Mouse (Mus musculus) limb, embryonic 10.5 days (tissue): ENCODE data around the gene Bmpr1a. TPM values are rescaled to one million over a fixed set of nuclear protein-coding genes. Genes with fewer than 3 reads are reported as not detected.

ENCODE experiments used
- DNase-seq: peaks from one replicate; pipeline ENCODE4 v3.0.0-alpha.2; 2017; ENCODE audit warnings: low spot score
- H3K27ac ChIP-seq: fragments of 300-500 bp; sonication (generic); 2 replicates; pipeline ENCODE4 v1.5.1; 2016; ENCODE audit warnings: mild to moderate bottlenecking
- H3K27me3 ChIP-seq: fragments of 300-500 bp; sonication (generic); 2 replicates; pipeline ENCODE4 v1.6.1; 2016; ENCODE audit warnings: low read depth, mild to moderate bottlenecking; ENCODE audit not compliant: poor library complexity, severe bottlenecking
- H3K36me3 ChIP-seq: fragments of 300-500 bp; sonication (generic); 2 replicates; pipeline ENCODE4 v1.6.1; 2016; ENCODE audit warnings: mild to moderate bottlenecking, moderate library complexity
- H3K4me1 ChIP-seq: fragments of 300-500 bp; sonication (generic); 2 replicates; pipeline ENCODE4 v1.6.1; 2016
- H3K4me3 ChIP-seq: fragments of 300-500 bp; sonication (generic); 2 replicates; pipeline ENCODE4 v1.5.1; 2016; ENCODE audit warnings: mild to moderate bottlenecking, moderate library complexity
- H3K9me3 ChIP-seq: fragments of 300-500 bp; sonication (generic); replicated peaks from 2 replicates; pipeline ENCODE4 v1.6.1; 2016; ENCODE audit warnings: mild to moderate bottlenecking
- WGBS: fragments of 180-500 bp; shearing (Covaris S2); methylation state at CpG from one replicate; pipeline ENCODE4 v1.1.7; 2016; 5-methylcytosine and 5-hydroxymethylcytosine counted together
- polyA plus RNA-seq: library from polyadenylated mRNA; unstranded; fragments of >200 nt; fragmentation: Nextera tagmentation; extraction: Ambion mirVana; gene quantifications from 2 replicates; pipeline ENCODE4 v1.2.1, GENCODE M21; 2016

The Bmpr1a gene
- polyA plus RNA-seq, 1 experiment from 2014 or later = 58.5 TPM

DNA sequence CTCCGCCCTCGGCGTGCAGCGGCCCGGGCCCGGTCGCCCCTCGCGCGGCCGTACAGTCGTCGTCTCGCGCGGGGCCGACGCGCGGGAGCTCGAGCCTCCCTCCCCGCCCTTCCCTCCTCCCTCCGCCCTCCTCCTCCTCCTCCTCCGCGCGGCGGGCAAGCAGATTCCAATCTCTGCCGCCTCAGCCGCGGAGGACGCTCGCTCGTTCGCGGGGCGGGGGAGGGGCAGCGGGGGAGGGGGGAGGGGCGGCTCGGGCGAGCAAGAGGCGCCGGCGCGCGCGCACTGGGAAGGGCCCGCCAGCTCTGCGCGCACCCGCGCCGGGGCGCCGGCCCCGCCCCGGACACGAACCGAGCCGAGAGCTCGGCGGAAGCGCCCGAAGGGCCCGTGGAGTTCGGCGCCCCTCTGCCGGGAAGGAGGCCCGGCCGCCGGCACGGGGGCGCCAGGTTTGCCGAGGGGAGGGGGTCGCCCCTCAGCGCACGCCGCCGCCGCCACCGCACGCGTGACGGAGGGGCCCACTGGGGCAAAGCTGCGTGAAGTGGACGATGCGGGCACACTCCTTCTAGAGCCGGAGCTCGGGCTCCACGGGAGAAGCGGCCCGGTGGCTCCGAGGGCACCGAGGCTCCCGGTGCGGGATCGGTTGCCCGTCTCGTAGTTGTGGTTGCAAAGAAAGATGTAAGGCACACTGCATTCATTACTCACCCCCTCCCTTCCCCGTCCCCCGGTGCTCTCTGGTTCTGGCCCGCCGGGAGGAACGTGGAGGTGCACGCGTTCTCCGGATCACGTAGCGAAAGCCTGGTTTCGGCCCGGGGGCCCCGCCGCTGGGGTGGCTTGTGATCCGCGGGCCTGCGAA lies 441 bp downstream of the Bmpr1a start:
- peaks cover 10% of the 10 kb centered on the region; the same call in 1 of the 2 replicates for H3K27me3 ChIP-seq
- peak overlapping the region; percentile 100 for H3K27ac ChIP-seq
- DNase-seq = peak; percentile 94
- WGBS = under 1% methylated on average over 101 of the region's 115 CpGs
- H3K9me3 ChIP-seq = no peaks in the 10 kb centered on the region
- peaks cover 27% of the 10 kb centered on the region for H3K4me1 ChIP-seq
- H3K36me3 ChIP-seq = no peaks in the 10 kb centered on the region
- H3K4me3 ChIP-seq = peak overlapping the region; percentile 92

- Histone ChIP-seq H3K27me3 (peaks cover 10% of the 10 kb centered on the region; the same call in 1 of the 2 replicates), H3K36me3 (no peaks in the 10 kb centered on the region), H3K9me3 (no peaks in the 10 kb centered on the region), H3K4me3 (peak overlapping the region; percentile 92), H3K4me1 (peaks cover 32% of the 10 kb centered on the region), H3K27ac (peak overlapping the region; percentile 100)
- under 1% methylated on average over 76 of the region's 77 CpGs for whole genome bisulfite sequencing
- peak; percentile 76 for DNase-seq
These were observed 1.2 kb downstream of the Bmpr1a start for GRCm38 (mm10) chr14:34501804-34502474.

DNA sequence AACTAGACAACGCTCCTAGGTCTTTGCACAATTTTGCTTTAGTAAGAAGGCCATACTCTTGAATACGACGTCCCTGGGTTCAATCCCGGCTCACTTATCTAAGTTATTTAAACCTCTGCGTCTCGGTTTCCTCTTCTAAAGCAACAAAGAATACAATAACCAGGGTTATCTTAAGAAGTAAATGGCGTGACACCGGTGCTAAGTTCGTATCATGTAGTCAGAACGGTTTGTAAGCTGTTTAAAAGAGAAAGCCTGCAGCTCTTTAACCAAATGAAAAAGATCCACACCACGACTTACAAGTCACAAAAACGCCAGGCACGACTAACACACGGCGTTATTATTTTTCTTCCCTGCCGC lies 1.7 kb downstream of the Bmpr1a start:
- Histone ChIP-seq H3K27me3 (peaks cover 6% of the 10 kb centered on the region; the same call in 1 of the 2 replicates), H3K4me3 (peak overlapping the region; percentile 92), H3K9me3 (no peaks in the 10 kb centered on the region), H3K4me1 (peaks cover 36% of the 10 kb centered on the region), H3K27ac (peak overlapping the region; percentile 100), H3K36me3 (no peaks in the 10 kb centered on the region)
- 0% methylated on average over 16 of the region's 16 CpGs for WGBS
- DNase-seq = no peak

DNA sequence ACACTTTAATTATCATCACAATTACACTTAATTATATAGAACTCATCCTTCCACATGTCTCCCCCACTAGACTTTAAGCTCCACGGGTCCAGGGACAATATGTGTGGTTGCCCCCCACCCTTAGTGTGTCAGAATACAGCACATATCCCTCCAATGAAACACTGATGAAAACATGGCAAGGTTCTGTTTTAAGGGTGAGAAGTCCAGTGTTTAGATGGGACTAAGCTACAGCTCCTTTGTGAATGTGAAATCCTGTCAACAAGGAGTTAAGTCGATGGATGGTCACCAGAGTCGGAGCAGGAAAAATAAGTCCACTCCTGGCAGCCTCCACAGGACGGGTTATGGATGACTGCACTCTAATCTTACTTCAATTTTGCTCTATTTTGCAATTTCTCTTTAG lies 2.8 kb downstream of the Bmpr1a start:
- peak overlapping the region; percentile 92 for H3K4me3 ChIP-seq
- no peaks in the 10 kb centered on the region for H3K9me3 ChIP-seq
- H3K27me3 ChIP-seq = no peaks in the 10 kb centered on the region
- H3K36me3 ChIP-seq = no peaks in the 10 kb centered on the region
- H3K4me1 ChIP-seq = peaks cover 47% of the 10 kb centered on the region
- no peak overlapping the region for H3K27ac ChIP-seq
- DNase-seq = no peak
- WGBS = 20% methylated on average over 4 of the region's 4 CpGs

GRCm38 (mm10) chr14:34499664-34500063 lies 3.5 kb downstream of the Bmpr1a start:
- Histone ChIP-seq H3K36me3 (no peaks in the 10 kb centered on the region), H3K9me3 (no peaks in the 10 kb centered on the region), H3K4me1 (peaks cover 47% of the 10 kb centered on the region), H3K4me3 (peak overlapping the region; percentile 92; the same call in 1 of the 2 replicates), H3K27ac (no peak overlapping the region), H3K27me3 (no peaks in the 10 kb centered on the region)
- no peak for DNase-seq
- WGBS = 79% methylated on average over 4 of the region's 4 CpGs

DNA sequence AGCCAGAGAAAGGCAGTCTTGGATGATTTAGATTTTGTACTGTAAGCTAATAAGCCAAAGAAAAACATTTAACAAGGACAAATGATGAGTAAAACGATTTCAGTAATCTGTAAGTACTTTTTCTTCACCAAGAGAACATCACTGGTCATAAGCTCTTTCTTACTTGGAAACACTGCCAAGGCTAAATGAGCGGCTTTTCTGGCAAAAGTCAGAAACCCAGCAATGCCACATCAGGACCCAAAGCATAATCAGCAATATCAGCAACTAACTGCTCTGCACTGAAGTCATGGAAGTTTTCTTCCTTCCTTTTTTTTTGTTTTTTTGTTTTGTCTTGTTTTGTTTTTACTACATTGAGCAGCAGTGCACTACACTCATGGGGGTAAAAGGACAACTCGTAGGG lies 5.8 kb downstream of the Bmpr1a start:
- H3K36me3 ChIP-seq = no peaks in the 10 kb centered on the region
- H3K27ac ChIP-seq = no peak overlapping the region
- no peak overlapping the region for H3K4me3 ChIP-seq
- peaks cover 47% of the 10 kb centered on the region for H3K4me1 ChIP-seq
- no peaks in the 10 kb centered on the region for H3K27me3 ChIP-seq
- WGBS = 91% methylated on average over 3 of the region's 3 CpGs
- no peak for DNase-seq
- no peaks in the 10 kb centered on the region for H3K9me3 ChIP-seq

GRCm38 (mm10) chr14:34493682-34494081 lies 9.5 kb downstream of the Bmpr1a start:
- Histone ChIP-seq H3K36me3 (0 out of 2 replicates have a peak, but pooled peaks cover 2% of the 10 kb centered on the region), H3K9me3 (no peaks in the 10 kb centered on the region), H3K27me3 (no peaks in the 10 kb centered on the region), H3K4me3 (no peak overlapping the region), H3K27ac (no peak overlapping the region), H3K4me1 (peaks cover 25% of the 10 kb centered on the region)
- 91% methylated on average over 3 of the region's 3 CpGs for WGBS
- DNase-seq = no peak

GRCm38 (mm10) chr14:34492688-34493087 lies 10.5 kb downstream of the Bmpr1a start:
- 87% methylated on average over 2 of the region's 2 CpGs for WGBS
- DNase-seq = no peak

DNA sequence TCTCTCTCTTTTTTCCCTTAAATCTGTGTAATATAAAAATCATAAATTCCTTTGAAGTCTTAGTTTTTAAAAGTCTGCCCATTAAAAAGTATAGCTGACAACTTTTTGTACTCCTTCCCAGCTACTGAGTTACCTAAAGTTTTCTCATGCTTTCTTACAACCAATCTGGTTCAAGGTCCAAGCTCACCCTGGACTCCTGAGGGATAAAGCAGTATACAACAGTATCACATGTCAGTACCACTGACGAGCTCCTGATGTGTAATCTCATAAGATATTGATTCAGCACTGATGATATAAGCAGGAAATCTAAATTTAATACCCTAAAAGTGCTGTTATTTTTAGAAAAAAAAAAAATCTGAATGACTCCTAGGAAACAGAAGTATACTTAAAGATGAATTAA lies 12.2 kb downstream of the Bmpr1a start:
- no peaks in the 10 kb centered on the region for H3K9me3 ChIP-seq
- no peak for DNase-seq
- WGBS = 86% methylated on average over 1 of the region's 1 CpGs
- H3K4me3 ChIP-seq = no peak overlapping the region
- 0 out of 2 replicates have a peak, but pooled peaks cover 2% of the 10 kb centered on the region for H3K36me3 ChIP-seq
- H3K27ac ChIP-seq = no peak overlapping the region
- H3K4me1 ChIP-seq = peaks cover 6% of the 10 kb centered on the region
- H3K27me3 ChIP-seq = no peaks in the 10 kb centered on the region

More at GRCm38 (mm10) chr14:34492688-34493087, 10.5 kb downstream of the Bmpr1a start:
- Histone ChIP-seq H3K27ac (no peak overlapping the region), H3K9me3 (no peaks in the 10 kb centered on the region), H3K36me3 (0 out of 2 replicates have a peak, but pooled peaks cover 2% of the 10 kb centered on the region), H3K4me1 (peaks cover 20% of the 10 kb centered on the region), H3K27me3 (no peaks in the 10 kb centered on the region), H3K4me3 (no peak overlapping the region)

- H3K27me3 ChIP-seq = no peaks in the 10 kb centered on the region
- WGBS = 87% methylated on average over 2 of the region's 2 CpGs
- H3K4me3 ChIP-seq = no peak overlapping the region
- no peak overlapping the region for H3K27ac ChIP-seq
- H3K4me1 ChIP-seq = peaks cover 2% of the 10 kb centered on the region; the same call in 1 of the 2 replicates
- H3K36me3 ChIP-seq = 0 out of 2 replicates have a peak, but pooled peaks cover 2% of the 10 kb centered on the region
- DNase-seq = no peak
- no peaks in the 10 kb centered on the region for H3K9me3 ChIP-seq
These were observed 13.2 kb downstream of the Bmpr1a start for GRCm38 (mm10) chr14:34489928-34490327.

- peaks cover 12% of the 10 kb centered on the region for H3K4me1 ChIP-seq
- DNase-seq = no peak
- 0 out of 2 replicates have a peak, but pooled peaks cover 2% of the 10 kb centered on the region for H3K36me3 ChIP-seq
- no peak overlapping the region for H3K27ac ChIP-seq
- H3K9me3 ChIP-seq = no peaks in the 10 kb centered on the region
- no peaks in the 10 kb centered on the region for H3K27me3 ChIP-seq
- H3K4me3 ChIP-seq = no peak overlapping the region
- WGBS = 75% methylated on average over 8 of the region's 8 CpGs
These were observed 17.0 kb downstream of the Bmpr1a start for GRCm38 (mm10) chr14:34486169-34486568.

DNA sequence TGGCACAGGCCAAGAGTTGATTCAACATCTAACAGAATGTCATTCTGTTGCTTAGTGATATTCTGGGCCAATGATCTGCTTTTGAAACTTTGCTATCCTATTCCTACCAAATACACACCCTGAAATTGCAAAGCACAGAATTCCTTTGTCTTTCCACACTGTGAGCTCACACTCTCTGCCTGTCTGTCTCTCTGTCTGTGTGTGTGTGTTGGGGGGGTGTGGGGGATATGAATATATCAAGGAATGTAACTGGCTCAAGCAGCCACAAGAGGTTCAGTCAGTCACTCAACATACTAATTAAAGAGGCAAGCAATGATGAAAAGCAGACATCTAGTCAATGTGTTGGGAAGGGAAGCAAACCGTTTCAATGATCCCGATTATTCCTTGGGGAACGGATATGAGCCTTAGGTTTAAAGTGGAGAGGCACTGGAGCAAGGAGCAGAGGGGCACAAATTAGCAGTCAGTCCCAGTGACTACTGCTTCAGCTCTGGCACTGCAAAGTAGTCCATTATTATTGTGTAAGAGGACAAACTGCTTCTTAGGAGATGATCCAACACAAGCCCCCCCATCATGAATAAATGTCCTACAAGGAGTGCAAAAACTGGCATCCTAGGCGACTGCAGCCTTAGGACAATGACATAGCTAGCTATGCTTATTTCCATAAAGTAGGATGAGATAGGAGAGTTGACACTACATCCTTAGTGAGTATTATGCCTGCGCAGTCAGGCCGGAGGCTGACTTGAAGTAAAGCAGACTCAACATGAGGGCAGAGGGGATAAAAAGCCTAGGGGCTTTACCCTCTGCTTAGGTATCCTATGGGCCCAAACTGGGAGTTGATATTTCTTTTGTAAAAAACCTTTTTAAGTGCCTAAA lies 19.4 kb downstream of the Bmpr1a start:
- no peaks in the 10 kb centered on the region for H3K27me3 ChIP-seq
- peaks cover 12% of the 10 kb centered on the region for H3K4me1 ChIP-seq
- no peak for DNase-seq
- H3K27ac ChIP-seq = no peak overlapping the region
- no peak overlapping the region for H3K4me3 ChIP-seq
- no peaks in the 10 kb centered on the region for H3K9me3 ChIP-seq
- WGBS = 59% methylated on average over 6 of the region's 6 CpGs
- H3K36me3 ChIP-seq = no peaks in the 10 kb centered on the region
